Mouse (Mus musculus): ENCODE results near the gene Ppp4r1.

DNA sequence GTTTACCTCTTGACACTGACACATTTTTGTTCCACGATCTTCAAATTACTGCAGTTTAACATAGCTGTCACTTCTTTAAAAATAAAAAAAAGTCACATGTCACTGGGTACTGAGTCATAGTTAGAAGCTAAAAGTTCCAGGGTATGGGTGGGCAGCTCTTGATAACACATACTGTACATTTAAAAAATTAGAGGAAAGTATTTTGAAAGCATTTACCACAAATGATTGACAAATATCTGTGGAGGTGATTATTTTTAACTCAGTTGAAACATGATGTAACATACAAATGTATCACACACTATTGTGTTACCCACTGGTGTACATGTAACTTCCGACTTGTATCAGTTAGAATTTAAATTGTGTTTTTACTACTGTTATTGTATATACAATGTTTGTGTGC is 47.3 kb upstream of the Ppp4r1 start:
- TF ChIP-seq CTCF (conservative IDR thresholded peaks at IDR 0.05; ENCODE audit: low read length): no peak
- no peak for TF ChIP-seq POU5F1 (IDR thresholded peaks at IDR 0.05; ENCODE audit: borderline replicate concordance, low read length)
- no peak for TF ChIP-seq NANOG (IDR thresholded peaks at IDR 0.05; ENCODE audit: borderline replicate concordance, low read length)
